Comparison of ENCODE assay signal across 11 mouse cellular contexts in genomic region chr6:91259440-91260120, GRCm38 (mm10). TPM values are rescaled to one million over a fixed set of nuclear protein-coding genes. Genes with fewer than 3 reads are reported as not detected.
DNase-seq lines count a peak whose midpoint lies in the region; ATAC-seq and TF ChIP-seq lines count a peak whose summit lies in the region.
"Had no signal": no experiment of that assay in that cellular context is flagged by ENCODE, and none has a peak within 500 bp of the region (broad histone marks: within the 10 kb centered on the region; RNA-seq: fewer than 3 reads in every experiment).

No protein-coding gene starts in this region.

- H3K4me2 ChIP-seq in forebrain, embryonic 13.5 days, result no peak overlapping the region
- H3K4me2 ChIP-seq: heart, embryonic 15.5 days; neural tube, embryonic 15.5 days had no signal

- no peaks in the 10 kb centered on the region for H3K27me3 ChIP-seq in limb, embryonic 10.5 days (ENCODE audit: low read depth, poor library complexity, severe bottlenecking)
- H3K27me3 ChIP-seq in forebrain, embryonic 13.5 days, result no peaks in the 10 kb centered on the region
- H3K27me3 ChIP-seq: neural tube, embryonic 15.5 days had no signal

- intact Hi-C loops in heart, postnatal 25 days (cut with DNase I), result no loop called here

- no peak for ATAC-seq in forebrain, embryonic 13.5 days

- peak; percentile 94 for DNase-seq in heart, adult 11 months
- DNase-seq in heart, postnatal 25 days (ENCODE audit: low spot score), result no peak
- DNase-seq in Muller cell, postnatal 12 days (ENCODE audit: inconsistent ontology term), result peak; percentile 46
- DNase-seq in layer of hippocampus, adult 2 months (ENCODE audit: low spot score in 2 of 2), result peak; percentile 67 to 69
- DNase-seq in right cerebral cortex, postnatal 36 days (ENCODE audit: low spot score in 2 of 2), result peak; percentile 54 to 64
- DNase-seq in spleen, postnatal 4 days (ENCODE audit: low spot score in 2 of 2), result no peak
- no peak for DNase-seq in limb, embryonic 10.5 days (ENCODE audit: low spot score)
- DNase-seq: lung, postnatal 10 days had no signal

- no peaks in the 10 kb centered on the region for H3K9me3 ChIP-seq in limb, embryonic 10.5 days (replicated peaks)
- no peaks in the 10 kb centered on the region for H3K9me3 ChIP-seq in forebrain, embryonic 13.5 days (replicated peaks)
- H3K9me3 ChIP-seq: heart, embryonic 15.5 days; neural tube, embryonic 15.5 days had no signal

- H3K27ac ChIP-seq in layer of hippocampus, adult 2 months, result peak overlapping the region; percentile 78
- H3K27ac ChIP-seq in limb, embryonic 10.5 days, result no peak overlapping the region
- H3K27ac ChIP-seq in forebrain, embryonic 13.5 days, result no peak overlapping the region
- H3K27ac ChIP-seq: heart, embryonic 15.5 days; neural tube, embryonic 15.5 days had no signal

- H3K36me3 ChIP-seq in limb, embryonic 10.5 days, result peaks cover 56% of the 10 kb centered on the region
- no peaks in the 10 kb centered on the region for H3K36me3 ChIP-seq in forebrain, embryonic 13.5 days (ENCODE audit: poor library complexity, severe bottlenecking)
- H3K36me3 ChIP-seq: heart, embryonic 15.5 days; neural tube, embryonic 15.5 days had no signal

- H3K9ac ChIP-seq in forebrain, embryonic 13.5 days, result no peak overlapping the region
- H3K9ac ChIP-seq: heart, embryonic 15.5 days; neural tube, embryonic 15.5 days had no signal

- no peak for TF ChIP-seq CTCF in layer of hippocampus, adult 2 months (conservative IDR thresholded peaks at IDR 0.05)

- WGBS in limb, embryonic 10.5 days, result 84% methylated on average over 16 of the region's 16 CpGs
- WGBS in forebrain, embryonic 13.5 days, result 87% methylated on average over 16 of the region's 16 CpGs

- no peaks in the 10 kb centered on the region for H3K4me1 ChIP-seq in limb, embryonic 10.5 days
- H3K4me1 ChIP-seq in forebrain, embryonic 13.5 days, result peaks cover 7% of the 10 kb centered on the region

- H3K4me3 ChIP-seq in layer of hippocampus, adult 2 months, result no peak overlapping the region
- no peak overlapping the region for H3K4me3 ChIP-seq in limb, embryonic 10.5 days
- no peak overlapping the region for H3K4me3 ChIP-seq in forebrain, embryonic 13.5 days
- H3K4me3 ChIP-seq: heart, embryonic 15.5 days; neural tube, embryonic 15.5 days had no signal

RNA-seq across cellular contexts. Expression of gene Fbln2, which starts 47.3 kb away (rescaled TPM):
- 10 to 100 TPM; 71.8 to 76.3 TPM for total RNA-seq in heart, postnatal 25 days (2021)
- 10 to 100 TPM in 1 of 2 experiments, 1 to 10 TPM in 1; 8.1 to 10.8 TPM for total RNA-seq in layer of hippocampus, adult 2 months (2021)
- 61.9 and 101 TPM in 2 replicates for polyA plus RNA-seq in limb, embryonic 10.5 days (2016; fragmentation: Nextera tagmentation; extraction: Ambion mirVana)
- polyA plus RNA-seq in forebrain, embryonic 13.5 days (2015; fragmentation: Nextera tagmentation; extraction: Ambion mirVana), result 8.5 and 12.2 TPM in 2 replicates

Comparison
In these comparisons a context has a peak if more than half of its experiments do, and no peak if none do; other contexts are left out.
1. DNase-seq: peak in heart, adult 11 months (single experiment), Muller cell, postnatal 12 days (single experiment), layer of hippocampus, adult 2 months (2 of 2) and right cerebral cortex, postnatal 36 days (2 of 2); none in heart, postnatal 25 days (single experiment), spleen, postnatal 4 days (0 of 2) and limb, embryonic 10.5 days (single experiment).
2. RNA of gene Fbln2, which starts 47.3 kb away (total RNA-seq): 71.8 to 76.3 TPM in heart, postnatal 25 days; 8.1 to 10.8 TPM in layer of hippocampus, adult 2 months; every median in the first group is over 4 times any median in the second.